Mouse (Mus musculus) left cerebral cortex, adult 9 months (tissue): ENCODE measurements around the gene Ap4b1.
"Not testable (repeated sequence)": the region's sequence is repeated elsewhere in the genome, so short reads cannot be mapped to it uniquely, and the experiment has no call there.

Experiments
- DNase-seq, 2 experiments: peaks; one replicate each; pipeline ENCODE4 v3.0.0; 2022; ENCODE audit warnings: low spot score in 2 of 2

Ap4b1 gene

DNA sequence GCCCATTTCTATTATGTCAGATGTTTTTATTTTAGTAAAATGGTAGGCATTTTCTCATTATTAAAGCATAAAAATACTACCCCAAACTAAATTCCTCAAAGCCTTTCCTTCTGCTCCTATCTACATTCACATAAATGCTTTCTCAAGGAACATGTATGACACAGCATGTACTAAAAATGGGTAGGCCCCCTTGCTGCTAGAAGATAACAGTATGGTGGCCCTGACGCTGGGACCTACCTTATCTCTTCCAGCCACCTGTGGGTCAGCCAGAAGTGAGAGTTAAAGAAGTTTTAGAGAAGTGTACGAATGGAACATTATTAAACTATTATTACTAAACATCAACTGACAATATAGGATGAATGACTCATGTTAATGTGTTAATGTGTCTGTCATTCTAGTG lies 9.8 kb upstream of the Ap4b1 start:
- DNase-seq, result no peak

DNA sequence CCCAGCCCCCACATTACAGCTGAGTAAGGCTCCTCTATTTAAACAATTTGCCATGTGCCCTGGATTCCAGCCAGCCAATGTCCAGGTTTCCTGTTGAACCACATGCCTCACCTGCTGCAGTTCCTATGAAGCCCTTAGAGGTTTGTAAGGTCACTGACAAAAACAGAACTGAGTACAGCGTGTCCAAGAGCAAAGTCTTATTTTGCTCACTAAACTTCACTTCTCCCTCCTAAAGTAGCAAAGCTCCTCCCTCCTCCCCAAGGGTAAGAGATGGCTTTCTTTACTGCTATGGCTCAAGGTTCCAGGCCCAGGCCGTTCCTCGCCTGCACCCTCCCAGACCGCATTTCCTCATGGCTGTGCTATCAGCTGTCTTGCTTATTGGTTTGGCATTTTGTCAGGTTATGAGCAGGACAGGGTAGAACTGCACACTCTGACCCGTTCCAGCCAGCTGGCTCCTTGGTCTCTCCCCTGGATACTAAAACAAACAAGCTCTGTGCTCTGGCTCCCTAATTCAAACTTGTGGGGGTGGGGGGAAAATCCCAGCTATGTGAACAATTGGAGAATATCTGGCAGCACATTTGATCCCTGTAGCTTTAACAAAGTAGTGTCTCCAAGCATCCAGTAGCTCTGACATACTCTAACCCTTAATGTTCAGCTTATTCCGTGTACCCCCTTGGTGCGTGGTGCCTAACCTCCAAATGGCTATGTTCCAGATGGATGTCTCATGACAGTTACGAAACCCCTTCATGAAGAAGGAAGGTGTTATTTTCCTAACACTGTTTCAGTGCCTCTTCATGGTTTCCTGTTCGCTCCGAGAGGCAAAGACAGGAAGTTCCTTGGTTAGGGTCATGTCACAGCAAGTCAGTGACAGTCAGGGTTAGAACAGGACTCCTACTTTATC lies 7.4 kb upstream of the Ap4b1 start:
- DNase-seq, result peak; percentile 61 to 65

DNA sequence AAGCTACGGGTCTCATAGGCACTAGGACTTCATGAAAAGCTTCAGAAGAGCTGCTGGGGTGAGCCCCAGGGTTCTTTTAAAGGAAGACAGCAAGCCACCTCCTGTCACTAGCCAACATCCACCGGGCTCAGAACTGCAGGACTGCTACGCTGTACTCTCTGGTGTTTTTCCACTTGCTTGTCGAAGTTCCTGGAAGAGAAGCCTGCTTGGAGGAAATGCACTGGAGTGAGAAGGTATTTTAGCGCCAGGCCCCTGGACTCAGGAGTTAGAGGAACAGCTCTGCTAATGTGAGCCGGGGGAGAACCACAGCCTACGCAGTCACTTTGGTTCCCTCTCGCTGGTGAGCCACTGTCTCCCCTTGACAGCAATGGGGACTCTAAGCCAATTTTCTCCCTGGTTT lies 6.5 kb upstream of the Ap4b1 start:
- DNase-seq, result no peak

DNA sequence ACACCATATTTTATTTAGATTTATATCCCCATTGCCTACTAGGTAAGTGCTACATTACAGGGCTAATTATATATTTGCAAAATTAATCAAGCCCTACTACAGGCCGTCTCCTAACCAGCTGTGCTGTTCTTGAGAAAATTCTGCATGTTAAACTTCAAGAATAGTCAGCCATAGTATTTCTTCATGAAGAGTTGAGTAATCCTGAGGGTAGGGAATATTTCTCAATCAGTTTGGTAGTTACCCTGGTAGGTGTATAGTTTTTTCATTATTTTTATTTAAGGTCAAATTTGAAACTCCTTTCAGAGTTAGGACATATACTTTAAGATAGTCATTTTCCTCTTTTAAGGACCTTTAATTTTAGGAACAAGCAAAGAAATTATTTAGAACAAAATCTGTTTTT lies 3.6 kb upstream of the Ap4b1 start:
- DNase-seq, result no peak

DNA sequence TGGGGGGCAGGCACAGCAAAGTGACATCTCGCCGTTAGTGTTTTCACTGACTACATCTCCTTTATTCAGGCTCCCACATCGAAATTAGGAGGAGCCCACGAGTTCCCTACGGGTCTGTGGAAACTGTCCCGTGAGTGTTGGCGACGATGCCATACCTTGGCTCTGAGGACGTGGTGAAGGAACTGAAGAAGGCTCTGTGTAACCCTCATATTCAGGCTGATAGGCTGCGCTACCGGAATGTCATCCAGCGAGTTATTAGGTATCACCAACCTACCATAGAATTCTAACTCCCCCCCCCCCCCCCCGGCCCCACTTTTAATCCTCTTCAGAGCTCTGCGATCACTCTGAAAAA lies 455 bp downstream of the Ap4b1 start:
- no peak for DNase-seq

DNA sequence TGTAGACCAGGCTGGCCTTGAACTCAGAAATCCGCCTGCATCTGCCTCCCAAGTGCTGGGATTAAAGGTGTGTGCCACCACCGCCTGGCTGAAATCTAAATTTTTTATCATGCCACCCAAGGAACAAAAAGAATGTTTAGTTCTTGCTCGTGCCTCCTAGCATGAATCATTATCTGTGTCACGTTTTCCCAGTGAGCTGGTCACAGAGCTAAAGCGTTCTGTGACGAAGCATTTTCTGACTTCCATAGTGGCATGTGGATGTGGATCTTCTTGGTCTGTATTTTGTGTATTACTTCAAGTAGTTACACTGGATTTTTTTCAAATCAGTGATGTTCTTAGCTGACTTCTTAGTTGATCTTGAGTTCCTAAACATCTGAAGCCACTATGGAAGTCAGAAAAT lies 1.6 kb downstream of the Ap4b1 start:
- no peak for DNase-seq

DNA sequence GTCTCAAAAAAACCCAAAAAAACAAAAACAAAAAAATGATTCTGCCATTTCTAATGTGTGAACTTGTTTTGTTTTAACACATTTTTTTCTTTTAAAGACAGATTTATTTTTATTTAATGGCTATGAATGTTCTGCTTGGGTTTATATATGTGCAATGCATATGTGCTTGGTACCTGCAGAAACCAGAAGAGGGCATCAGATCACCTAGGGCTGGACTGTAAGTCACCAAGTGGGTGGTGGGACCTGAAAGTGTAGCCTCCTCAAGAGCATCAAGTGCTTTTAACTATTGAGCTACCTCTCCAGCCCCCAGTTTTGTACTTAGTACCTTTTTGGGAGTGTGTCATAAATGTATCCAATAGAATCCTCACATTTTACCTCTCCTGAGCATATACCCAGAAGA lies 18.2 kb downstream of the Ap4b1 start:
- no peak for DNase-seq

DNA sequence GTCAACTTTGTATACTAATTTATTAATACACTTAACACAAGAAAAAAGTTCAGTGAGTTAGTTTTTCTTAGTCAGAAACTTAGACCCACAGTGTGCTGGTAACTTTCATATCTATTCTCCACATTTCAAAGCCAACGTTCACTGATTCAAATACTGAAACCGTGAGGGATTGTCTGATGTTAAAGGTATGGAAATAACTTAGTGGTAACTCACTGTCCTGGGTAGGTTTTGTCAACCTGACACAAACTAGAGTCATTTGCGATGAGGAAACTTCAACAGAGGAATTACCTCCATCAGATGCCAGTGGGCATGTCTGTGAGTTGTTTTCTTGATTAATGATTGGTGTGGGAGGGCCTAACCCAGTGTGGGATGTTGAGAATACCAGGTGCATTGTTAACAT lies 19.7 kb downstream of the Ap4b1 start:
- DNase-seq, result no peak

DNA sequence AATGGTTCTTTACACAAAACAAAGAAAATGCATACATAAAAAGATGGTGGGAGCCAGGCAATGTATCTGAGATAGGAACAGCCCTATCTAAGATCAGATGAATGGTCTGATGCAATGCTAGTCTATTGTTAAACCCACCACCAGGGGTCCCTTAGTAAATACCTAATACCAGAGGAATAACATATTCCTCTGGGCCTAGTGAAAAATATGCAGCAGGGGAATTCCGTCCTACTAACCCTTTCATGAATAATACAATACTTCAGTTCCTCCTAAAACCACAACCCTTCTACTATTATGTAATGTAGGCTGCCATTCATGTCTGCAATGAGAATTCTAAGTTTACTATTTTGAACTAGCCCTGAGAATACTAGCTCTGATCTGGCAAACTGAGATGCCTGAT lies 21.4 kb downstream of the Ap4b1 start:
- not testable (repeated sequence) for DNase-seq

DNA sequence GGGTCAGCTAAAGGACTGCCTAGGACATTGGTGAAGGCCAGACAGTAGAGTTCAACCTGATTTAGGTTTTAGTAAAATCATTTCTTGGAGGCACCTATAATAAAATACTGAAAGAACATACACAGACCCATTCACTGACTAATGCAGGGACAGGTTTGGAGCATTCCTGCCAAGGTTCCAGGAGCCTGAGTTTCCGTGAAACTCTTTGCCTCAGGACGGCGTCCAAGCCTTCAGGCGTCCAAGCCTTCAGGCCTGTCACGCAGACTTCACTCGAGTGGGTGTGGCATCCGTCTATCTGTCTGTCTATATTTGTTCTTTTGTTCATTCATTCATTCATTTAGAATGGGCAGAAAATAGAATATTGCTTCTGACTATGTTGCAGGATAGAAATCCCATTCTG lies 21.8 kb downstream of the Ap4b1 start:
- no peak for DNase-seq

DNA sequence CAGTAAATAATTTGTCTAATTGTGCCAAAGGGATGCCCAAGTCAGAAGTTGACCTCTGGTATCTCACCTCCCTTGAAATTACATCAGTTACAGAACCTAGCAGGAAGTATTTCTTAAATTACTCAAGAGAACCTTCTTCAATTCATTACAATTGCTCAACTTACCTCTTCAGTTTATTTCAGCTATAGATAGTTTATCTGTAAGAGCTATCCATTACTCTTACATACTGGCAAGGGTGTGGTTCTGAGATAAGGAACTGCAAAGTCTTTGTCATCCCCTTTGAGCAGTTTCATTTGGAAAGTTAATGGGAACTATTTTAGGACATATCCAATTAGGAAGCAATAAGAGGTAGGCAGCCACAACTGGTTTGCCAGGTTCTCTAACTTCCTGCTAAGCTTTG lies 23.1 kb downstream of the Ap4b1 start, which contains the start of gene Bcl2l15:
Bcl2l15 (plus strand) TSS at position 176 of the 400 bp plus-strand sequence.
- no peak for DNase-seq

DNA sequence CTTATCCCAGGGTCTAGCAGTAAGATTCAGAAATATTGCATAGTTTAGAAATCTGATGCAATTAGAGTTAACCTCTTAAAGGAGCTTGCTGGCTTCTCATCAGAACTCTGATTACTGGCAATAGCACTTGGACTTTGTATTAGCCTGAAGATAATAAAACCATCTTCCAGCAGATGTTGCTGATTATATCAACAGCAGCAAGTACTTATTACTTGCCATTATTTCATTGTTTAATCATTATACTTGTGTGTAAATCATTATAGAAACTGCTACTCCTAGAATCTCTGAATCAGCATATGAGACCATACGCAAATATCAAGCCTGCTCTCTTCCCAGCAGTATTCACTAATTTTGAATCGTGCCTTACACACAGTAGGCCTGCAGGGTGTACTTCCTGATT lies 24.7 kb downstream of the Ap4b1 start:
- no peak for DNase-seq

DNA sequence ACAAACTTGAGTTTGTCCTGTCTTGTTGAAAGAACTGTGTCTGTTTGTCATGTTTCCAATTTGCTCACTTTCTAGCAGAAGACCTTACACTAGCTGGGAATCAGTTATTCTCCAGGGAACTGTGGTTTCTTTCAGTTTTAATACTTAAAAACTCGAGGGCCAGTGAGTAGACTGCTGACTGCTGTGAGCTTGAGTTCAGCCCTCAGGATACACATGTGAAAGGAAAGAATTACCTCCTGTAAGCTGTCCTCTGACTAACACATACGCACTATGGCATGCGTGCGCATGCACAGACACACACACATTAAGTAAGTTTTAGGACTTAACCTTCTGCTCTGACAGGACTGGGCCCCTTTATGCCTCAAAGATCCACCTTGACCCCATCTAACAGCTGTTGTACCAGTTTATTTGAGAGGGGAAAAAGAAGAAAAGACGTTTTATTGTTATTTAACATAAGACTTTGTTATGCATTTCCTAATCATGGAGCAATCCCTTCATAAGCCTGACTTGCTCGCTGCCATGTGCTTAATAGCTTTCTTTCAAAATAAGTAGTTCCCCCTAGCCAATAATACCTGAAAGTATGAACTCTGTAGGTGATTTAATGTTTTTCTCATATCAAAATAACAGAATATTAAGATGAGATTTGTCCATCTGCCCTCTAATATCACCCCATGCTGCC lies 26.1 kb downstream of the Ap4b1 start:
- no peak for DNase-seq

DNA sequence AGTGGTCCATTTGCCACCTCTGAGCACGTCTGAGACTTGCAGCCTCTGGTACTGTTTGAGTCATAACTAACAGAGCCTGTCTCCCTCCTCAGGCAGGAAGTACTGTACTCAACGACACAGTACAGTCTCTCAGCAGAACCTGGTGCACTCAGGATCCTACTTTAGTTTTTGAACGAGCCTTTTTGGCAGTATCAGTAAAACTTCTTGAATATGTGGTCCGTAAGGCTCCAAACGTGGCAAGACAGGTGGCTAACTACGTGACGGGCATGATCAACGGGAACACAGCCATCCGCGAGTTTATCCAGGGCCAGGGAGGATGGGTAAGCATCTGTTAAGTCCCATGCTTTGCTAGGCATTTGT lies 26.6 kb downstream of the Ap4b1 start:
- no peak for DNase-seq

DNA sequence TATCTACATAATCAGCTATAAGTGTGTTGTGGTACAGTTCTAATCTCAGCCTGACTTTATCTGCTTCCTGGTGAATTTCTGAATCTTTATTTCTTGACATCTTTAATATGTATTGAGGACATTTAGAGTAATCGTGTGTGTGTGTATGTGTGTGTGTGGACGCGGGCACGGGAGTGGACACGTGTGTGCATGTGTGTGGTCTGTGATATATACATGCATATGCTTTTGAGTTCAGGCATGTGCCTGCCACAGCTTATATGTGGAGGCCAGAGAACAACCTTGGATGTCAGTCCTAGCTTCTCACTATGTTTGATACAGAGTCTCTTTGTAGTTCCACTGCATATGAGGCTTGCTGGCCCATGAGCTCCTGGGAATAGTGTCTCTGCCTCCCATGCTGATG lies 27.1 kb downstream of the Ap4b1 start:
- DNase-seq, result no peak

DNA sequence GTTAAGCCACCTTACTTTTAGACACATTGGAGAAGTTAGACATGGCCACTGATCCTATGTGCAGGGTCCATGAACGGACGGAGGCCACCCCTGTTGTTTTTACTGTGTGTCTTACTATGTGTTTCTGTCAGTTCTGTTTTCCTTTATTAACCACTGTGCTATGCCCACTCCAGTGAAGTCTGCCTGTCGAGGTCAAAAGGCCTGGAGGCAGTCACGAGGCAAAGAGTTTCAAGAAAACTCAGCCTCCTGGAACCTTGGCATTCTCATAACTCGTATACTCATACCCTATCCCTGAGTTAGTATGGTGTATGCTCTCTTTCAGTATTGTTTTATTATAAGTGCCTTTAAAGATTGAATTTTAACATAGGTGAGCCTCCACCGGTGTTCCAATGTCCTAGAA lies 30.4 kb downstream of the Ap4b1 start:
- no peak for DNase-seq

DNA sequence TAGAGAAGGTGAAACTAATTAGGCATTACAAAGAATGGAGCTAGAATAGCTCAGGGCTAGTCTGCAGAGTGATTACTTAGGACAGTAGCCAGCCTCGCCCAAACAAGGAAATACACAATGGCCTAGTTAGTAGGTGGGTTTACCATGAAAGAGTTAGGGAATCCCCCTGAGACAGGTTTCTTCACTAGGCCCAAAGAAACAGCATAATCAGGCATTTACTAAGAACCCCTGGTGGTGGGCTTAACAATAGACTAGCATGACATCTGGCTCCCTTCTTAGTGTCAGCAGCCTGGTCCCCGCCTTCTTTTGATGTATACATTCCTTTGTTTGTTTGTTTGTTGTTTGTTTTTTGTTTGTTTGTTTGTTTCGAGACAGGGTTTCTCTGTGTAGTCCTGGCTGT lies 30.9 kb downstream of the Ap4b1 start:
- DNase-seq, result not testable (repeated sequence)

DNA sequence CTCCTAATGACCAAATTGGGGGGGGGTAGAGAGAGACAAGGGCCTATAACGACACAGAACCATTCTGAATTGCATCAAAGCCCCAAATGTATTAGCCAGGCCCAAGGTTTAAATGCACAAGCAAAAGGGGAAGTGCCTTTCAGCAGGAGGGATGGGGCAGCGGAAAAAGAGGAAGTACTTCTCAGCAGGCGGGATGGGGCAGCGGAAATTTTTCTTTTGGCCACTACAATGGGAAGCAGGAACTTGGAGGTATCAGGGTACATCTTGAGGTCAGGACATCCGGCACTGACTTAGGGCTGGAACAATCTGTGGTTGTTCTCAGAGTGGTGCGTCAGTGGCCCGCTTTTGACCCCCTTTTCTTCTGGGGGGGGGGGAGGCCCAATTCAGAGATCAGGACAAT lies 31.6 kb downstream of the Ap4b1 start:
- not testable (repeated sequence) for DNase-seq

DNA sequence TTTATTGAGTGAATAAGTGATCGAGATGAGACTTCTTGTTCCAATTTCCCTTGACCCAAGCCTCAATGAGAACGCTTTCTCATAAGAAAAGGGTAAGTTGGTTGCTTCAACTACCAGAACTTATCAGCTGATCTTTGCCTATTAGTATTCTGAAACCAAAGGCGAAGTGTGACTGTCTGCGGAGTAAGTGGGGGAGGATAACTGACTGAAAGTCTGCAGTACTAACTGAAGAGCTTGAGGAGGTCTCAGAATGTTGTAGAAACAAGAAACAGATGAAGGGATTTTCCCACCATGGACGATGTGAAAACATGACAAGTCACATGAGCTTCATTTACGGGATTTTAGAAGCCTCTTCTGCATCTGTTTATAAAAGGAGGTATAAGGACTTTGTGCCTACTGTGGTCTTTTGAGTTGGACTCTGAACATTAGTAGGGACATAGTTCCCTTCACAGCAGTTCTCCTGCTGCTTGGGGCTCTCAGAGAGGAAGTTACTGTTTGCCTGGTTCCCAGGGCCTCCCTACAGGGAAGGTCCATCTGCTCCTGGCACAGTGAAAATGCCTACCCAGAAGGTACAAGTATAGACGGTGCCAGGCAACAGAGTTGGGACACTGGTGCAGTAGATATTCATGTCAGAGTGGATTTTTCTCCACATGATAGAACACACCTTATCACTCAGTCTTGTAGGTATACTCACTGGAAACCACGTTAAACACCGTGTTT lies 41.5 kb downstream of the Ap4b1 start:
- no peak for DNase-seq

DNA sequence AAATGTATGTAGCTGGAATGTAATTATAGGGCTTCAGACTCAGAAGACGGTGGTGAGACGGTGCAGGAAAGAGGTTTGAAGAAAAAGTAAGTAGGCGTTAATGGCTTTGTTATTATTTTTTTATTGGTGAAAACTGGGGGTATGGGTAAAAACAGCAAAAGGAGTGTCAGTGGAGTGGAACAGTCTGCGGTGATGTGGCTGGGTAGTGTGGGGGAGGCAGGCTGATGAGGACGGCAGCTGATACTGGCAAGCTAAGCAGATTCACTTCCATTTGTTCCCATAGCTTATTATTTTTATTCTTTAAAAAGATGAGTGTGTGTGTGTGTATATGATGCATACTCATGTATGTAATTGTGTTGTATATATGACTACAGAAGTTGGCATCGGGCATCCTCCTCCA lies 42.2 kb downstream of the Ap4b1 start:
- DNase-seq, result no peak

DNA sequence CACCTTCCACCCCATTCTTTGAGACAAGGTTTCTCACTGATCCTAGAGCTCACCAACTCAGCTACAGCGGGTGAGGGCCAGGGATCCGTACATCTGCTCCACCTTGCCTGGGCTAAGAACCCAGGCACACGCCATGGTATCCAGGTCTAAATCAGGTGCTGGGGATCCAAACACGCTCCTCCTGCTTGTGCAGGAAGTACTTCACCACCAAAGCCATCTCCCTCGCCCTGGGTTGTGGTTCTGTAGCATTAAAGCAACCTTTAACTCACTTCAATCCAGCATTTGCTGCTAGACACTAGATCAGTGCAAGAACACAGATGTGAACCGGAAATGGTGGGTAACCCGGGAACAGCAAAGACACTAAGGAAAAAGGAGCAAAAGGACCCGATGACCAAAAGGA lies 42.6 kb downstream of the Ap4b1 start:
- DNase-seq, result no peak

DNA sequence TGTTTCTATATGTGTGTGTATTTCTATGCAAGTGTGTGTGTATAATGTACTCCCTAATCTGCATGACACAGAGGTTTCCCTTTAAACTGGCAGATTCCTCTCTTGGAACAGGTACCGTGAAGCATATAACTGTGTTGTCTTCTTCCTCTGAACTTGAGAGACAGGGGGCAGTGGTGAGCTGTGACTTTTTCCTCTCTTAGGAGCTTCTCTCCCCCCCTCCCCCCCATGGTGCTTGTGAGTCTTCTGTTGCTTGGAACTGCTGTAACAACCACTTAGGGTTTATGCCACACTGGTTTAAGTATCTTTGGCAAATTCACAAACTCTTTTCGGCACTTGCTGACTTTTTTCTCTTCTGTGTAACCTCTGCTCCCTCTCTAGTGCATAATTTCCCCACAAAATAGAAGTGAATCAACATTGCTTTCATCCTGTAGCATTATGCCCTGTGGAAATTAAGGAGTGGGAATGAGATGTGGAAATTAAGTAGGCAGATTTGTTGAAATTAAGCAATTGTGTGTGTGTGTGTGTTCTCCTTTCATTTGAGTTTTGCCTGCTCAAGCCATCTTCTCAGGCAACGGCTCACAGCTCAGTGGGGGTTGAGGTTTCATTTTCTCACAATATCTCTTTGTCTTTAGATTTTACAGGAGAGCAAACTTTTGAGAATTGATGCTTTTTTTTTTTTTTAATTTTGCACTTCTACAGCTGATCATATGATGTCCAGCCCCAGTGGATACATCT lies 43.4 kb downstream of the Ap4b1 start:
- DNase-seq, result no peak
